Mouse (Mus musculus) limb, embryonic 13.5 days (tissue): ENCODE results near the gene Stambpl1. TPM values are rescaled to one million over a fixed set of nuclear protein-coding genes. Genes with fewer than 3 reads are reported as not detected.
"Not testable (repeated sequence)": the region's sequence is repeated elsewhere in the genome, so short reads cannot be mapped to it uniquely, and the experiment has no call there.

Source experiments
- ATAC-seq: fragments of 200-750 bp; cut with Nextera tagmentation; 2 replicates; pipeline ENCODE4 v1.8.0; 2017; ENCODE audit warnings: low read depth, moderate number of reproducible peaks, moderate TSS enrichment; ENCODE audit not compliant: low FRiP score
- H3K27ac ChIP-seq: fragments of 300-500 bp; sonication (generic); 2 replicates; pipeline ENCODE4 v1.5.1; 2015; ENCODE audit warnings: inconsistent platforms, mild to moderate bottlenecking, moderate library complexity
- H3K27me3 ChIP-seq: fragments of 300-500 bp; sonication (generic); 2 replicates; pipeline ENCODE4 v1.6.1; 2015; ENCODE audit warnings: mild to moderate bottlenecking, inconsistent platforms
- H3K36me3 ChIP-seq: fragments of 300-500 bp; sonication (generic); 2 replicates; pipeline ENCODE4 v1.6.1; 2015; ENCODE audit warnings: inconsistent platforms, mild to moderate bottlenecking, moderate library complexity
- H3K4me1 ChIP-seq: fragments of 300-500 bp; sonication (generic); 2 replicates; pipeline ENCODE4 v1.6.1; 2015; ENCODE audit warnings: inconsistent platforms
- H3K4me2 ChIP-seq: fragments of 300-500 bp; sonication (generic); replicated peaks from 2 replicates; pipeline ENCODE4 v1.6.1; 2015; ENCODE audit warnings: inconsistent platforms, mild to moderate bottlenecking, moderate library complexity
- H3K4me3 ChIP-seq: fragments of 300-500 bp; sonication (generic); 2 replicates; pipeline ENCODE4 v1.5.1; 2015; ENCODE audit warnings: moderate library complexity, mild to moderate bottlenecking, inconsistent platforms
- H3K9ac ChIP-seq: fragments of 300-500 bp; sonication (generic); 2 replicates; pipeline ENCODE4 v1.6.1; 2015; ENCODE audit warnings: mild to moderate bottlenecking, inconsistent platforms
- H3K9me3 ChIP-seq: fragments of 300-500 bp; sonication (generic); 2 replicates; pipeline ENCODE4 v1.6.1; 2016; ENCODE audit warnings: inconsistent platforms
- WGBS: fragments of 180-500 bp; shearing (Covaris S2); methylation state at CpG from one replicate; pipeline ENCODE4 v1.1.7; 2015; 5-methylcytosine and 5-hydroxymethylcytosine counted together
- polyA plus RNA-seq: library from polyadenylated mRNA; unstranded; fragments of >200 nt; fragmentation: Nextera tagmentation; extraction: Ambion mirVana; gene quantifications from 2 replicates; pipeline ENCODE4 v1.2.1, GENCODE M21; 2015

Gene Stambpl1
- polyA plus RNA-seq, 1 experiment from 2014 or later = 18.6 TPM

DNA sequence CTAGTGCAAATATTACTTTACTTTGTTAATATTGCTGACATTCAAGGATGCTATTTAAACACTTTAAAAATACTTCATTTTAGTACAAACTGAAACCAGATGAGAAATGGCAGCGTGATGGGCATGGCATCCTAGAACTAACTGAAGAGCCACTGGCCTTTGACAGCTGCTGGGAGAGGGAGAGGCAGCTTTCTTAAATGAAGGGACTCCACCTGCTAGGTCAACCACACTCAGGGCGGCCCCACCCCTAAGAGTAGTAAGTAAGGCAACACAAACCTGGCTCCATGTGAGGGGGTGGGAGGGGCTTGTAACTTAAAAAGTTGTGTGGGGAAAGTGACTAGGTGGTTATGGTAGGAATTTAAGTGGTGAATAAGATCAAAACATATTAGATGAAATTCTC lies 10.6 kb downstream of the Stambpl1 start:
- Histone ChIP-seq H3K27me3 (no peaks in the 10 kb centered on the region), H3K4me1 (peaks cover 6% of the 10 kb centered on the region; the same call in 1 of the 2 replicates)
- WGBS = 78% methylated on average over 2 of the region's 2 CpGs

DNA sequence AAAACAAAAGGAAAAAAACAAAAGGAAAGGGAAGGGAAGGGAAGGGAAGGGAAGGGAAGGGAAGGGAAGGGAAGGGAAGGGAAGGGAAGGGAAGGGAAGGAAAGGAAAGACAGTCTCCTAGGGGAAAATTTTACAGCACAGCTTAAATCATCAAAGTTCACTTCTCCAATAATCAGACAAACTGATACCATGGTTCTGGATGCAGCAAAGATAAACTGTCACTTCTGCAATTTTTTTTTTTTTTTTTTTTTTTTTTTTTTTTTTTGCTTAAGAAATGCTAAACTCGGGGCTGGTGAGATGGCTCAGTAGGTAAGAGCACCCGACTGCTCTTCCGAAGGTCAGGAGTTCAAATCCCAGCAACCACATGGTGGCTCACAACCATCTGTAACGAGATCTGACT lies 14.1 kb downstream of the Stambpl1 start:
- not testable (repeated sequence) for ATAC-seq

More for the DNA sequence above, 10.6 kb downstream of the Stambpl1 start:
- no peak for ATAC-seq
- Histone ChIP-seq H3K9ac (no peak overlapping the region), H3K36me3 (no peaks in the 10 kb centered on the region), H3K27ac (no peak overlapping the region), H3K9me3 (no peaks in the 10 kb centered on the region), H3K4me3 (no peak overlapping the region), H3K4me2 (no peak overlapping the region)

DNA sequence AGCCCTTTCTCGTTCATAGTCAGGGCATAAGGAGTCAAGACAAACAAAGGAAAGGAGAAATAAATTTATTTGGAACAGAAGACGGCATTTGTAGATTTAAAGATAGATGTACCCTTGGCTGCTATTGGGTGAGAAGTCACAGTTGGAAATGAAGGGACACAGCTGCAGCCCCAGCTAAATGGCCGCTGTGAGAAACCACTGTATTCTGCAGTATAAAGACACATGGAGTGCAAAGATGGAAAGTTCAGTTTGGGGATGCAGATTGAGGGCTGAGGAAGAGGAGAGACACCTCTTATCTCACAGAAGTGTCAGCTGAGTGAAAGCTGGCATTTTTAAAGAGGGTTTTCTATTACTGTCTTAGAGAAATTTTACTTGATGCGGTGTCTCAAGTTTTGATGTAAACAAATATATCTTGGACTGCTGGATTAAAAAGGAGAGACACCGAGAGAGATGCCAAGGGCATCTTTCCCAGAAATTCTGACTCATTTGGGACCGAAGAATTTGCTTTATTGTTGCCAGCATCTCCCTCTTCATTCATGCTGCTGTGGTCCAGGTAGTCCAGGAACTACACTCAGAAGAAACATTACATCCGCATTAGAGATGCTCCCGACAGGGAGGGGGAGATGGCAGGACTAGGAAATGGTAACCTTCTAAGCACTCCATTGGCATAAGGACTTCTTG lies 14.9 kb downstream of the Stambpl1 start:
- Histone ChIP-seq H3K9me3 (no peaks in the 10 kb centered on the region), H3K36me3 (no peaks in the 10 kb centered on the region), H3K27me3 (no peaks in the 10 kb centered on the region), H3K4me2 (no peak overlapping the region), H3K27ac (no peak overlapping the region), H3K9ac (no peak overlapping the region), H3K4me3 (no peak overlapping the region), H3K4me1 (peaks cover 5% of the 10 kb centered on the region; the same call in 1 of the 2 replicates)
- WGBS = 91% methylated on average over 8 of the region's 8 CpGs
- no peak for ATAC-seq

More for the DNA sequence above, 14.1 kb downstream of the Stambpl1 start:
- H3K27ac ChIP-seq, H3K4me3 ChIP-seq, H3K36me3 ChIP-seq, H3K27me3 ChIP-seq, H3K4me1 ChIP-seq, H3K9ac ChIP-seq, H3K9me3 ChIP-seq, H3K4me2 ChIP-seq: not testable (repeated sequence)
- WGBS = 58% methylated on average over 4 of the region's 4 CpGs

DNA sequence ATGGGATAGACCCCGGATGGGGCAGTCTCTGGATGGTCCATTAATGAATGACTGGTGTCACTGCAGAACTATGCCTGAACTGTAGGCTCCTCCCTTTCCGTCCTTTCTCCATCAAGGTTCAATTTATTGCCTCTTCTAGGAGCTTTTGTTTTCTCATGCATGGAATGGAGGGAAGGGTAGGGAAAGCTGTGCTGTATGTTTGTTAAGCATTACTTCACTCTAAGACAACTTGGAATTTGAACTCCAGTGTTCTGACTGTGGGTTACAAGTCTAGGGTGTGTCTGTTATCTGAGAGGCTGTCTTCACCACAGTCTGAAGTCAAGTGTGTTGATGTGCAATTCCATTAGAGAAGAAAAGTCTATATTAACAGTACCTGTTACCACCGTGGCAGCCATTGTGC lies 17.0 kb downstream of the Stambpl1 start:
- Histone ChIP-seq H3K9me3 (no peaks in the 10 kb centered on the region), H3K4me2 (no peak overlapping the region), H3K4me1 (peaks cover 5% of the 10 kb centered on the region; the same call in 1 of the 2 replicates), H3K9ac (no peak overlapping the region), H3K4me3 (no peak overlapping the region), H3K36me3 (no peaks in the 10 kb centered on the region), H3K27me3 (no peaks in the 10 kb centered on the region), H3K27ac (no peak overlapping the region)
- no peak for ATAC-seq
- 85% methylated on average over 3 of the region's 3 CpGs for WGBS

DNA sequence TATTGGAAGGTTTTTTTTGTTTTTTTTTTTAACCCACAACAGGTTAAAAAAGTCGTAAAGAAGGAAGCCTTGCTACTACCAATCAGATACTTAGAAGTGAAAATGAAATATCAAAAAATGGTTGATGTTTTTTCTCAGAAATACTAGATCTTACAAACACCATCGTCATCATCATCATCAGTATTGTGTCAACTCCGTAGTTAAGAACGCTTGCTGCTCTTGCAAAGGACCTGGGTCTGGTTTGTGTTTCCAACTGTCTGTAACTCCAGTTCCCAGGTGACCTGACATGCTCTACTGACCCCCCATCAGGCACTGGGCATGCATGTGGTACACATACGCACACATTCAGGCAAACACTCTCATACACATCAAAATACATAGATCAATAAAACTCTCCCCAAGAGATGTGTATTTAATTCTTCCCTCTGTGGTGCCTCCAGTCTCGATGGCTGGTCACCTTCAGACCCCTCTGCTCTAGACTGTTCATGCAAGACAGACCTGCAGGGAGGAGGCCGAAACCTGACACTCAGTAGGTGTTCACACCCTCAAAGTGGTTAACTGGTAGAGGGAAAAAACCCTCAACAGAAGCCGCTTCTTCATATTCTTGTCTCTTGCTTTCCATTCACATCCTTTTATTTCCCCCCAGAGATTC lies 18.0 kb downstream of the Stambpl1 start:
- Histone ChIP-seq H3K9ac (no peak overlapping the region), H3K9me3 (no peaks in the 10 kb centered on the region), H3K36me3 (no peaks in the 10 kb centered on the region), H3K4me2 (no peak overlapping the region), H3K4me1 (peaks cover 5% of the 10 kb centered on the region; the same call in 1 of the 2 replicates), H3K27me3 (no peaks in the 10 kb centered on the region), H3K4me3 (no peak overlapping the region), H3K27ac (no peak overlapping the region)
- no peak for ATAC-seq
- WGBS = 76% methylated on average over 8 of the region's 8 CpGs

DNA sequence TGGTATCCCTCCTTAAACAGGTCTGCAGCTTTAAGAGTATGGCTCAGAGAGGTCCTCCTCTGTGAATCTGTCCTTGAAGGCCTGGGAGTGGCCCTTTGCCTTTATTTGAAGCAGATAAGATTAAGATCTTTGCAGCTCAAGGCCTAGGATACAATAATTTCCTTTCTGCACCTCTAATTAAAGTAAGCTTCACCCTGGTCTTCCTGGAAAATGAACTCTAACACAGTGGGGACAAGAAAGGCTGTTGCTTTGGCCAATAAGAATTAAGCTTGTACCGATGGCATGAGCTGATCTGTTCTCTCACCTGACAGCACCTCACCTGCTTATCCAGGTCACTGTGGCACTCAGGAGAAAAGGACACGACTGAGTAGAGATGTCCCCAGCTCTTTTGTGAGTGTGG lies 18.8 kb downstream of the Stambpl1 start:
- Histone ChIP-seq H3K27ac (no peak overlapping the region), H3K36me3 (no peaks in the 10 kb centered on the region), H3K4me2 (no peak overlapping the region), H3K9me3 (no peaks in the 10 kb centered on the region), H3K9ac (no peak overlapping the region), H3K27me3 (no peaks in the 10 kb centered on the region), H3K4me1 (peaks cover 5% of the 10 kb centered on the region; the same call in 1 of the 2 replicates), H3K4me3 (no peak overlapping the region)
- WGBS = 69% methylated on average over 2 of the region's 2 CpGs
- no peak for ATAC-seq

DNA sequence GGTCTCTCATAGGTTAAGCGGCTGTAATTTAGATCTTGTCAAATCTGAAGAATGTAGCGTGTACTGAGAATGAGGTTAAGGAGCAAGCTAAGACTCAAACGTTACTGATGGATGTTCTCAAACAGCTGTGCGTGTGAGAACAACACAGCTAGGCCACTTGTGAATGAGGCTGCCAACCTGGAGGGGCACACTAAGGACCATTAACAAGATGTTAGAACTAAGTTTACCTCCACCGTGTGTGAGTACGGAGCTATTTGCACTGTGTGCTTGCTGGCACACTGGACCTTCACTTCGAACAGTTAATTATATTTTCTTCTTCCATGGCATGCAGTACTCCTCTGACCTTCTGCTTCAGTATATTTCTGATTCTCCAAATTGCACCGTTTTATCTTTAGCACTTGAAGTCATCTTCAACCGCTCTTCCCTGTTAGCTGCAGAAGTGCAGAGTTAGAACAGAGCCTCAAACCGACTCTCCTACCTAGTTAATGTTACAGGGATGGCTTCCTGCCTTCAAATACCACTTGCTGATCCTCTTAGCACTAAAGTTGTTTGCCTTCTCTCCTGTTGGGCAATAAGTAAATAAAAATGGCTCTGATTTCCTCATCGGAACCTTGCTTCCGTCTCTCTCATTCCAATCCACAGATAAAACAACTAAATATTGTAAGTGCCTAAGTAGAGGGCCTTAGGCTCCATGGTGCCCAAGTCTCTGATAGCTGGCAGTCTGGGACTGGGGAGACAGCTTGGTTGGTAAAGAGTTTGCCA lies 20.6 kb downstream of the Stambpl1 start:
- ATAC-seq = no peak
- Histone ChIP-seq H3K4me1 (peaks cover 10% of the 10 kb centered on the region), H3K9ac (no peak overlapping the region), H3K9me3 (no peaks in the 10 kb centered on the region), H3K36me3 (no peaks in the 10 kb centered on the region), H3K27ac (no peak overlapping the region), H3K4me3 (no peak overlapping the region), H3K27me3 (no peaks in the 10 kb centered on the region), H3K4me2 (no peak overlapping the region)
- WGBS = 85% methylated on average over 12 of the region's 12 CpGs

DNA sequence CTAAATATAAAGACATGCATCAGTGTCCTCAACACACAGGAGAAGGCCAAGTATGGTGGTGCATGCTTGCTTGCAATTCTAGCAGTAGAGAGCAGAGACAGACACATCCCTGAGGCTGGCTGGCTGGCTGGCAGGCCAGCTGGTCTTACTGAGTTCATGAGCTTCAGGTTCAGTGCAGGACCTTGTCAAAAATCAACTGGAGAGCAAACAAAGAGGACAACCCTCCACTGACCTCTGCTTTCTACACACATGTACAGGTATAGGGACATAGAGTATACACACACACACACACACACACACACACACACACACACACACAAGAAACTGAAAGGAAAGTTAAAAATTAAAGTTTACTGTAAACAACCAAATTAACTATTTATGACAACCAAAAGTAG lies 21.2 kb downstream of the Stambpl1 start:
- H3K4me3 ChIP-seq = no peak overlapping the region
- no peaks in the 10 kb centered on the region for H3K9me3 ChIP-seq
- no peak overlapping the region for H3K27ac ChIP-seq
- ATAC-seq = no peak
- H3K9ac ChIP-seq = no peak overlapping the region
- no peaks in the 10 kb centered on the region for H3K27me3 ChIP-seq
- no peak overlapping the region for H3K4me2 ChIP-seq
- H3K4me1 ChIP-seq = peaks cover 10% of the 10 kb centered on the region
- H3K36me3 ChIP-seq = no peaks in the 10 kb centered on the region

DNA sequence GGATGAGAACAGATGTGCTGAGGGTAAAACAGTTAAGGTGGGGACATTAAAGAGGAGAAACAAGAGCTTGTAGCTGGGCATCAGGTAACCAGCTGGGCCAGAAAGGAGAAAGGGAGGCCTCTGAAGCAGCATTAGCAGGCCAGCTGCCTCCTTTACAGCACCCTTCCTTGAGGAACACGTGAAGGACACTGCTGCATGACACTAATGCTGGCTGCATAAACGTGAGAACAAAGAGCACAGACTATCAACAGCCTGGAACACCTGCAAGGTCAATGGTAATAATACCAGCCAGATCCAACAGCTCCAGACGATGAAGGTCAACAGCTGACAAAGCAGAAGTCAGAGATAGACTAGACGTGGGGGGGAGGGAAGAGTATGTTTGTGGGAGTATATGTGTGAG lies 22.1 kb downstream of the Stambpl1 start:
- Histone ChIP-seq H3K9me3 (no peaks in the 10 kb centered on the region), H3K4me1 (peaks cover 10% of the 10 kb centered on the region), H3K27ac (no peak overlapping the region), H3K27me3 (no peaks in the 10 kb centered on the region), H3K4me2 (no peak overlapping the region), H3K4me3 (no peak overlapping the region), H3K36me3 (no peaks in the 10 kb centered on the region), H3K9ac (no peak overlapping the region)
- ATAC-seq = no peak
- WGBS = 53% methylated on average over 4 of the region's 4 CpGs

DNA sequence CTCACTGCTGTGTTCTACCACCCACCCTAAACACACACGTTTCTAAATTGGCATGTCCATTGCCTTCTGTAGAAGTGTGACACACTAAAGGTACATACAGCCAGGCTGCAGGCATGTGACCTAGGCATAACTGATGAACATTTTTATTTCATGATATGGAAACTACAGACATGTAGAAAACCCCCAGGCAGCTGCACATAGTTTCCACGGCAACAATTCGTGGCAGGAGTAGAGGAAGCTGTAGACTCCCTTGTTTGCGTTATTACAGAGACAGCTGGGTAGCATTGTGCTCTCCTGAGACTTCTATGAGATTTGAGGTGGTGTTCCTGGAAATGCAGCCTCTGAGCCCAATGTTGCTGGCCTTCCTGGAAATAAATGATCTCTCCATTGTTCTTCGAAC lies 24.9 kb downstream of the Stambpl1 start:
- Histone ChIP-seq H3K9ac (no peak overlapping the region), H3K4me2 (no peak overlapping the region), H3K36me3 (peaks cover 12% of the 10 kb centered on the region), H3K4me3 (no peak overlapping the region), H3K27ac (no peak overlapping the region), H3K9me3 (no peaks in the 10 kb centered on the region), H3K27me3 (no peaks in the 10 kb centered on the region), H3K4me1 (peaks cover 5% of the 10 kb centered on the region)
- WGBS = 73% methylated on average over 5 of the region's 5 CpGs
- ATAC-seq = 0 out of 2 replicates have a peak, but pooled peaks have one; percentile 19

DNA sequence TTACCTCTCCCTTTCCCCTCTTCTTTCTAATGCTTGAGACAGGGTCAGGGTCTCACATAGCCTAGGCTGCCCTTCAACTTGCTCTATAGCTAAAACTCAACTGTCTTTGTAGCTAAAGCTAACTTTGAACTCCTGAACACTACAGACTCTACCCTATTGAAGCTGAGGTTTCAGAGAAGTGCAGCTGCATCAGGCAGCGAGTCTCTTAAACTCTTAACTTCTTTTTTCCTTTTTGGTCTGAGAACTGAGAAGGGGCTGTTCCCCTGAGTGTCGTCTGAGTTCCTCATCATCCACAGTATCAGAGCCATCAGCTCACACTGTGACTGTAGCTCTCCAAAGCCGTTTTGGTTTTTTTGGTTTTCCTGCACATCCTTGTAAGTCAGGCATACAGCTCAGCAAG lies 25.7 kb downstream of the Stambpl1 start:
- WGBS = 83% methylated on average over 3 of the region's 3 CpGs
- Histone ChIP-seq H3K4me2 (no peak overlapping the region), H3K4me1 (peaks cover 5% of the 10 kb centered on the region)

DNA sequence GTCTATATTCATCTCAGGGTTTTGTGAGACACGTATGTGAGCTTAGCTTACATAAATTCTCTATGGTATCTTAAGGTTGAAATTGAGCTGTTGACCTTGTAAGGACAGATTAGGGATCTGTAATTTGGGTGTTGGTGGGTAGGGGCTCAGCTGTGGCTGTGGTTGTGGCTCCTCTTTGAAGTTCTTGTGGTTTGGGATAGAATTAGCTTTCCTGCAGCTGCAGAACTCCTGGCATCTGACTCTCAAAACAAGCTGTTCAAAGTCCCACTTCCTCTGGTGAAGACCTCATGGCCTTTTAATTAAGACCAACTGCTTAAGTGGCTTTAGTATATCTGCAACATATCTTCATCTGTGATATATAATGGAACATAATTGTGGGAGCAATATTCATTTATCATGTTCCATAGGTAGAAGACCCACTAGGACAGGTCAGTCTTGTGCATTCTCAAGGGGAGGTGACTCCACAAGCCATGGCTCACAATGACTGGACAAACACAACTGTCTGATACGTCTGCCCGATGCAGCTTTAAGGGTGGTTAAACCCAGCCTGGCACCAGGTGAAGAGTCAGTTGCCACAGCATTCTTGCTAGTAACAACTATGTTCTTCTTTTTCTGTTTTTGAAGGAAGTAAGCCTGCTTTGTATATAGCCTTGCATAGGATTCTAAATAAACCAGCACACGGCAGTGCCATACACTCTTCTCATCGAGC lies 27.4 kb downstream of the Stambpl1 start:
- no peak for ATAC-seq
- 82% methylated on average over 5 of the region's 5 CpGs for WGBS
- no peak overlapping the region for H3K4me2 ChIP-seq

More for the DNA sequence above, 25.7 kb downstream of the Stambpl1 start:
- Histone ChIP-seq H3K9ac (no peak overlapping the region), H3K9me3 (no peaks in the 10 kb centered on the region), H3K27me3 (no peaks in the 10 kb centered on the region), H3K36me3 (peaks cover 12% of the 10 kb centered on the region), H3K4me3 (no peak overlapping the region), H3K27ac (no peak overlapping the region)
- ATAC-seq = no peak

More for the DNA sequence above, 27.4 kb downstream of the Stambpl1 start:
- Histone ChIP-seq H3K9ac (no peak overlapping the region), H3K4me1 (peaks cover 5% of the 10 kb centered on the region), H3K4me3 (no peak overlapping the region), H3K27me3 (no peaks in the 10 kb centered on the region), H3K9me3 (no peaks in the 10 kb centered on the region), H3K27ac (no peak overlapping the region), H3K36me3 (peaks cover 12% of the 10 kb centered on the region)
